Mouse (Mus musculus): Measurements from ENCODE around the gene Gpr108.

DNA sequence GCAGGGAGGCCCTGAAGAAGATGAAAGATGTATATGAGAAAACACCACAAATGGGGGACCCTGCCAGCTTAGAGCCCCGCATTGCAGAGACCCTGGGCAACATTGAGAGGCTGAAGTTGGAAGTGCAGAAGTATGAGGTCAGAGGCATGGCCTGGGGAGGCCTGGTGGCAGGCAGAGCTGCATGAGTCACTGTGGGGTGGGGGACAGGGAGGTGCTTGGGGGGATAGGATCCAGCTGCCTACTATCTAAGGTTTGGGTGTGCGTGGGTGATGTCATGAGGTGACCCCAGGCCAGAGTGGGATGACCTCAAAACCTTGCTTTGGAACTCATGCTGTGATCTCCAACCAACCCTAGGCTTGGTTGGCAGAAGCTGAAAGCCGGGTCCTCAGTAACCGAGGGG, 13.0 kb upstream of the Gpr108 start:
- no peak for TF ChIP-seq CTCF (conservative IDR thresholded peaks at IDR 0.05; ENCODE audit: low read length)
- no peak for TF ChIP-seq NANOG (IDR thresholded peaks at IDR 0.05; ENCODE audit: borderline replicate concordance, low read length)
- TF ChIP-seq POU5F1 (IDR thresholded peaks at IDR 0.05; ENCODE audit: borderline replicate concordance, low read length): no peak

Data from E14TG2a.4 (cell line).